Mouse (Mus musculus) heart, postnatal 25 days (tissue): Measurements from ENCODE around the gene A3galt2. TPM values are rescaled to one million over a fixed set of nuclear protein-coding genes. Genes with fewer than 3 reads are reported as not detected.

Experiments used
- DNase-seq: peaks from one replicate; pipeline ENCODE4 v3.0.0; 2022; ENCODE audit warnings: low spot score
- intact Hi-C: fragments of 180-260 bp; cut with DNase I; formaldehyde crosslinking; loops from one replicate; pipeline ENCODE4 v1.15.1; 2025
- total RNA-seq, 2 experiments: library from RNA; stranded (reverse); gene quantifications; 2 replicates each; pipeline ENCODE4 v1.2.3; 2021

A3galt2 gene
- total RNA-seq, 2 experiments from 2014 or later, result 0.14 TPM; not detected in 1

DNA sequence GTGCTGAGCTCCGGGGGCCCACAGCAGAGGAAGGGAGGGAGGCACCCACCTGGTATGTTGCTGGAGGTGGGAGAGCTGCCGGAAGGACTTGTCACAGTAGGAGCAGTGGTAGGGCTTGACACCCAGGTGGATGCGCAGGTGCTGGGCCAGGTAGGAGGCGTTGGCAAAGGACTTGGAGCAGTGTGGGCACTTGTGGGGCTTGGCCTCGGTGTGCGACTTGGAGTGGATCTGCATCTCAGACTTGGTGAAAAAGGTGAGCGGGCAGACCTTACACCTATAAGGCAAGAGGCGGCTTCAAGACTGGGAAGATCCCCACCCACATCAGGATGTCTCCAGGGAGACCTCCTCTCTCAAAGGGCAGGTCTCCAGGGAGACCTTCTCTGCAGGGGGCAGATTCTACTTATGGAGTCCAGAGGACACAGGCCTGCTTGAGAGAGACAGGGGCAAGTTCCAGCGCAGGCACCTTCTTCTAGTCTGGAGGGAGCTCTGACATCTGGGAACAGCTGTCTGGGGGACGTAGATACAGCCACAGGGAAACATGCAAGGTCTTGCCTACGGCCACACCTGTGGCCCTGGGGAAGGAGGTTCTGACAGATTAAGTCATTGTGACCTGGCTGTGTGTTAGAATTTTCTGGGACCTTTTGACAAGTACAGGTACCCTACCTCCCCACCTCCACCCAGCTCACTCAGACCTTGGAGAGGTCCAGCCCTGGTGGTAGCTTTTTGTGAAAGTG is 30.9 kb downstream of the A3galt2 start:
- no peak for DNase-seq
- intact Hi-C loops, result no loop called here

GRCm38 (mm10) chr4:128787023-128787939 is 32.1 kb downstream of the A3galt2 start:
- intact Hi-C loops, result no loop called here
- no peak for DNase-seq

DNA sequence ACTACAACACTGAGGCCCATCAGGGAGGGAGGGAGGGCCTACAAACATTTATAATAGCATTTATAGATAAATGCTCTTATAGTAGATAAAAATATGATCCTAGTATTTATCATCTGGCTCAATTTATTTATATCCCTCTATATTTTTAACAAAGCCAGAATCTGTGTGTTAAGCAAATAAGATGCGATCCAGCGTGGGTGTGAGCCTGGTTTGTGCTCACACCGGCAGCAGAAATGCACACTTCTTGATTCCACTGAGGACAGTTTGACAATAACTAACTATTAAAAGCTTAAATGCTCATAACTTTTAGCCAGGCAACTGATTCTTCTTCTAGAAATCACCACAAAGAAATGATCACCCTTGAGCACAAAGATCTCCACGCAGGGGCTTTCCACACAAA is 32.9 kb downstream of the A3galt2 start:
- intact Hi-C loops, result no loop called here
- DNase-seq, result no peak

DNA sequence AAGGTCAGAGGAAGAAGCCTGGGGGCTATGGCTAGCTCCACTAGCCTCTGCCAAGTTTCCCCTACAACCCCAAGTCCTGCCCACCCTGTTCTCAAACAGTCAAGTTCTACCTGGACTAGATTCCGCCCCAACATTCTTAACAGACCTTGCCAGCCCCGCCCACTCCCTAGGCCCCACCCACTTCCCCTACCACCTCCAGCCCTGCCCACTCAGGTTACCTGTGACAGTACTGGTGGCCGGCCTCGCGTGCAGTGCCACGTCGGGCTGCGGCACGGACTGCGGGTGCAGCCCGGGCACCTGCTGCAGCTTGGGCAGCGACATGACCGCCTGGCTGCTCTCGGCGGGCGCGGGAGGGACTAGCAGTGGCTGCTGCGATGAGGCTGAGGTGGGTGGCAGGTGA is 34.5 kb downstream of the A3galt2 start:
- intact Hi-C loops, result no loop called here
- DNase-seq, result no peak

DNA sequence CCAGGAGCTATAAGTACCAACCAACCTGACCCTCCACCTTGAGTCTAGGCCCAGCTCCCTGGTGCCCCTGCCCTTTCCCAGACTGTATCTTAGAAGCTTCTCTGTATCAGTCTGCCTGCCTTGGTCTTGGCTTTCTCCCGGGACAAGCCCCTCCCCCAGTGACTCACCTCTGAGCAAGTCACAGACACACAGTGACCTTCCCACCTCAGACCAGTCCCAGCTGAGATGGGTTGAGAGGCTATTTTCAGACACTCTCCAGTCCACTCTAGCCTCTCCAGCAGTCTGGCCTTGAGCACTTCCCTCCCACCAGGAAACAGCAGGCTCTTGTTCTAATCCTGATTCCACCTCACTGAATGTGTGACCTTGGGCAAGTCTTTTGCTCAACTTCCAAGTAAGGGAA is 38.5 kb downstream of the A3galt2 start:
- intact Hi-C loops, result no loop called here
- no peak for DNase-seq

DNA sequence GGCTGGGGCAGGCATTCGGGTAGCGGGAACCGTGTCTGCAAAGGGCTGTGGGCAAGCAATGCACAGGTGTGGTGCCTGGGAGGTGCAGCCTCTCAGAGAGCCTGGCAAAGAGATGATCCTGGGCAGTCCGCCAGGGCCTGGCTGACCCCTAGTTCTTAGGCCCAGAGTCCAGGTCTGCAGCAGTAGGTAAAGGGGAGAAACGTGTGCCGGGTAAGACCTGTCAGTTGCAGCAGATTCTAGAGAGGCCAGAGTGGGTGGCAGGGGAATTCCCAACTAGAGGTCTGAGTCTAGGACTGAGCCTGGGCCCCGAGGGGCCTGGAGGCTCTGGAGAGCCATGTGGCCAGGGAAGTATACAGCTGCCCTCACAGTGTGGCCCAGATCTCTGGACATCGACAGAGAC is 39.0 kb downstream of the A3galt2 start:
- DNase-seq, result no peak
- intact Hi-C loops, result no loop called here

GRCm38 (mm10) chr4:128795596-128795995 is 40.4 kb downstream of the A3galt2 start:
- intact Hi-C loops, result no loop called here
- no peak for DNase-seq

DNA sequence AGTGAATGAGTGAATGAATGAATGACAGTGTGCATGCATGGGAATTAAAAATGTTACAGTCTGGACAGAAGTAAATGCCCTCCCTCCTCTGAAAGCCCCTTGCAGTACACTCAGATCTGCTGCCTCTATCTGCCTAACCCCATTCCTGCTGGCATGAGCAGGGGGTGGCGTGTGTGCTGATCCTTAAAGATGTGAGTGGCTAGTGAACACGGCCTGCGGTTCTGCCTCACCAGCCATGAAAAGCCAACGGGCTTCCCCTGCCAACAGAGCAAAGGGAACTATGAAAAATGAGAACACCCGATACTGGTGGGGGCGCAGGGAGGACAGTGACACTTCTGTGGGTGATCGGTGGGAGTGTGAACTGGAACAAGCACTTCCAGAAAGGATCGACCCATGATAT is 41.6 kb downstream of the A3galt2 start:
- intact Hi-C loops, result no loop called here
- DNase-seq, result no peak

GRCm38 (mm10) chr4:128801675-128802465 is 46.7 kb downstream of the A3galt2 start:
- intact Hi-C loops, result no loop called here

GRCm38 (mm10) chr4:128803569-128803968 is 48.4 kb downstream of the A3galt2 start:
- intact Hi-C loops, result no loop called here
- no peak for DNase-seq

More at GRCm38 (mm10) chr4:128801675-128802465, 46.7 kb downstream of the A3galt2 start:
- DNase-seq, result no peak

GRCm38 (mm10) chr4:128804426-128805149 is 49.4 kb downstream of the A3galt2 start:
- DNase-seq, result no peak
- intact Hi-C loops, result no loop called here

DNA sequence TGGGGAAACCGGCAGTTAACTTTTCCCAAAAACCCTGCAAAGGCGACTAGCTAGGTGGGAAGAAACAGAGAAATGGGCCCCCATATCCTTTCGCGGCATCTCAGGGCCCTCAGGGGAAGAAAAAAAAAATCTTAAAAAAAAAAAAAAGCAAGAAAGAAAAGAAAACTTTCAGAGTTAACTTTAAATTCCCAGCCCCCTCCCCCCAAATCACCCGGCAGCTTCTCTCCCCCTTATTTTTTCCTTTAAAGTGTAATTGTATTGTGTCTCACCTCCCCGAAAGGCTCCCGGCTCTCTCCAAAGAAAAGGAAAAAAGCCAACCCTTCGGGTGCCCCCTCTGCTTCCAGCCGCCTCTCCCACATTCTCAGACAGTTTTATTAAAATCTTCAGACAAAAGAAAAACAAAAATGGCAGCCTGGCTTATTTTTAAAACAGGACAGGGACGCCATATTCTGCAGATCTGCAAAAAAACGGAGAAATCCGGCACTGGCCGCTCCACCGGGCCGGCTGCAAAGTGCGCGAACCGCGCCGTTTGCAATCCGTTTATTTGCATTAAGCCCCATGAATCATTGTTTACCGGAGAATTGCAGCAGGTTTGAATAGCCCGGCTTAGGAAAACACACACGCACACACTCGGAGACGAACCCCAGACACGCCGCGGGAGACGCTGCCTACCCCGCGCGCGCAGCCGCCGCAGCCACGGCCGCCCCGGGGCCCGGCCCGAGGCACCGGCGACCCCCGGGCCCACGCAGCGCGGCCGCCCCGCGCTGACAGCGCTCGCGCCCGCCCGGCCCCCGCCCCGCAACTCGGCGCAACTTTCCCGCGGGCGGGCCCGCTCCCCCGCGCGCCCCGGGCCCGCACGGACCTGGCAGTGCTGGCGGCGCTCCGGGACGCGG is 50.2 kb downstream of the A3galt2 start:
- intact Hi-C loops, result no loop called here
- DNase-seq, result no peak

- intact Hi-C loops, result no loop called here
- DNase-seq, result no peak
Observed at GRCm38 (mm10) chr4:128806043-128806826, 51.1 kb downstream of the A3galt2 start, which contains the start of gene Zfp362. Zfp362 (minus strand) TSS chr4:128806045.

- intact Hi-C loops, result no loop called here
Observed at GRCm38 (mm10) chr4:128806827-128807179, 51.6 kb downstream of the A3galt2 start.

GRCm38 (mm10) chr4:128811382-128812056 is 56.4 kb downstream of the A3galt2 start:
- DNase-seq, result peak; percentile 68
- intact Hi-C loops, result loop anchor here (5.0 kb wide), 1 partner anchor 46 kb away; no protein-coding TSS in a partner anchor

More at GRCm38 (mm10) chr4:128806827-128807179, 51.6 kb downstream of the A3galt2 start:
- peak; percentile 35 for DNase-seq

DNA sequence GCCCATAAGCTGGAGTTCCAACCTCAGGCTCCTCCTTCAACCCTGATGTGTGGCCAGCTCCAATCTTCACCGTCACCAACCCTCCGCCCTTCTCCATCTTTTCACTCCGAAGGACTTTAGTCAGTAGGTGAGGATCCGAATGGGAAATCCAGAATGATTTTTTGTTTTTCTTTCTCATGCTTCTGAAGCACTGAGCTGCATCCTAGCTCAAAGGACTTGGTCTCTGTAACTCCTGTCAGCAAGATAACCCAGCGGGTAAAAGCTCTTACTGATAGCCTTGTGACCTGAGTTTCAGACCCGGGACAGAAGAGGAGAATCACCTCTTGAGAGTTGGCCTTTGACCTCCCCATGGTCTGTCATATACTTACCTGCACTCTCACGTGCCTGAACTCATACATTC is 61.8 kb downstream of the A3galt2 start:
- no peak for DNase-seq
- intact Hi-C loops, result no loop called here
